Mouse (Mus musculus) small intestine, adult 2 months (tissue): ENCODE data around the gene Aff3.

Experiments
- CTCF ChIP-seq: fragments of 200-500 bp; IDR thresholded peaks from 2 replicates; pipeline ENCODE4 v1.5.1; 2012; ENCODE audit warnings: low read depth, mild to moderate bottlenecking, control low read depth, inconsistent platforms, low read length, moderate library complexity, mixed read lengths; ENCODE audit not compliant: insufficient replicate concordance, insufficient read length; ENCODE audit errors: extremely low read depth
- POLR2A ChIP-seq: fragments of 200-500 bp; IDR thresholded peaks from 2 replicates; pipeline ENCODE4 v1.6.1; 2012; ENCODE audit warnings: low read depth, mild to moderate bottlenecking, control low read depth, inconsistent platforms, low read length, moderate library complexity

DNA sequence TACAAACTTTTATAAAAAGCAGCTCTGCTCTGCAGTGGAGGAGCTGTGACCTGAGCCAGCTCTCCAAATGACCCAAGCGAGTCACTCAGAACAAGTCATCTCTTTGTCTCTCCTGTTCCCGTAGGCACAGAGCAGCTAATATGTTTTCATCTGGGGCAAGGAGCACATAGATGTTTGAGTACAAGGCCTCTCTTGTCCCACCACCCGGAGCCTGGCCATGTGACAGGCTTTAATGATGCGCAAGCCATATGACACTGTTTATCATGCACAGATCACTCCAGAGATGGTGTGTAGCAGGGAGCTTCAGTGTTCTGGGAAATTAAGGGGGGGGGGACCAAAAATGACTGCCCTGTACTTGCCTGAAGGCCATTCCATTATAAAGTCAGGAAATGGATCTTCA is 262.9 kb downstream of the Aff3 start:
- TF ChIP-seq CTCF = no peak
- no peak for TF ChIP-seq POLR2A
